Mouse (Mus musculus) liver, adult 2 months (tissue): ENCODE measurements around the gene Sytl2. TPM values are rescaled to one million over a fixed set of nuclear protein-coding genes. Genes with fewer than 3 reads are reported as not detected.

Experiments
- DNase-seq: peaks from one replicate; pipeline ENCODE4 v3.0.0-alpha.2; 2011; ENCODE audit warnings: low read depth, low spot score; ENCODE audit errors: extremely low read depth
- H3K27ac ChIP-seq: fragments of 200-500 bp; replicated peaks from 2 replicates; pipeline ENCODE4 v1.5.1; 2012; ENCODE audit warnings: low read depth, mild to moderate bottlenecking, control low read depth, inconsistent platforms, low read length; ENCODE audit not compliant: insufficient read depth
- H3K27me3 ChIP-seq: fragments of 200-500 bp; 2 replicates; pipeline ENCODE4 v1.6.1; 2012; ENCODE audit warnings: mild to moderate bottlenecking, moderate library complexity, low read length, inconsistent platforms; ENCODE audit not compliant: control insufficient read depth, insufficient read depth
- H3K36me3 ChIP-seq: fragments of 200-500 bp; 2 replicates; pipeline ENCODE4 v1.6.1; 2012; ENCODE audit warnings: low read length, inconsistent platforms; ENCODE audit not compliant: control insufficient read depth, insufficient read depth
- H3K4me1 ChIP-seq: fragments of 200-500 bp; 2 replicates; pipeline ENCODE4 v1.6.1; 2011; ENCODE audit warnings: low read length; ENCODE audit not compliant: control insufficient read depth, insufficient read depth
- H3K4me3 ChIP-seq: fragments of 200-500 bp; 2 replicates; pipeline ENCODE4 v1.5.1; 2011; ENCODE audit warnings: low read depth, mild to moderate bottlenecking, control low read depth, low read length, moderate library complexity; ENCODE audit not compliant: insufficient read depth
- H3K79me2 ChIP-seq: fragments of 200-500 bp; 2 replicates; pipeline ENCODE4 v1.6.1; 2012; ENCODE audit warnings: inconsistent platforms, mild to moderate bottlenecking, low read length, moderate library complexity; ENCODE audit not compliant: control insufficient read depth, insufficient read depth
- H3K9ac ChIP-seq: fragments of 200-500 bp; 2 replicates; pipeline ENCODE4 v1.6.1; 2012; ENCODE audit warnings: low read depth, mild to moderate bottlenecking, control low read depth, inconsistent platforms, low read length
- CTCF ChIP-seq: fragments of 200-500 bp; IDR thresholded peaks from 2 replicates; pipeline ENCODE4 v1.5.1; 2011; ENCODE audit warnings: low read depth, low read length, control low read depth
- POLR2A ChIP-seq: fragments of 200-500 bp; IDR thresholded peaks from 2 replicates; pipeline ENCODE4 v1.6.1; 2011; ENCODE audit warnings: low read length, control low read depth; ENCODE audit not compliant: insufficient read depth; ENCODE audit errors: extremely low read depth
- WGBS: fragments of 180-500 bp; shearing (Covaris S2); methylation state at CpG from one replicate; pipeline ENCODE4 v1.1.7; 2018; 5-methylcytosine and 5-hydroxymethylcytosine counted together
- polyA plus RNA-seq: library from polyadenylated mRNA; depleted of rRNA; stranded (reverse); fragments of >200 nt; gene quantifications from 2 replicates; pipeline ENCODE4 v1.2.3, GENCODE M21; 2012
- total RNA-seq: library from RNA; depleted of rRNA; stranded (reverse); fragments of >200 nt; gene quantifications from 2 replicates; pipeline ENCODE4 v1.2.3, GENCODE M21; 2014

The Sytl2 gene
- total and polyA plus RNA-seq, 2 experiments: 0.53 to 1.3 TPM

DNA sequence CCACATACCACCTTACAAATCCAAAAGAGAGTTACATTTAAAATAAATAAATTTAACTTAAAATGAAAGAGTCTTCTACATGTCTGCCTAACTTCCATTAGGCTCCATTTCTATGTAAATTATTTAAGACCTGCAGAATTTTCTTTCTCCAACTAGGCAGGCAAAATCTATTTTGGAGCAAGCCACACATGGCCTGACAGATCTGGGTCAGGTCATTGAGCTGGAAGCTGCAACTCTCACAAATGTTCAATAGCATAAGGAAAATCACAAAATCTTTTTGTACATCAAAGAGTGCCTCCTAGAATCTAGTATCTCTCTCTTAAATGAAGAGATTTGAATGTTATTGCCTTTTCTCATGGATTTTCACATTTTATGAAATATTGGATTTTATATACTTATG is 130.2 kb downstream of the Sytl2 start:
- Histone ChIP-seq H3K79me2 (no peaks in the 10 kb centered on the region), H3K27me3 (no peaks in the 10 kb centered on the region), H3K36me3 (no peaks in the 10 kb centered on the region), H3K4me1 (no peaks in the 10 kb centered on the region), H3K9ac (no peak overlapping the region), H3K4me3 (no peak overlapping the region), H3K27ac (no peak overlapping the region)
- TF ChIP-seq CTCF (no peak), POLR2A (no peak)
- no peak for DNase-seq

DNA sequence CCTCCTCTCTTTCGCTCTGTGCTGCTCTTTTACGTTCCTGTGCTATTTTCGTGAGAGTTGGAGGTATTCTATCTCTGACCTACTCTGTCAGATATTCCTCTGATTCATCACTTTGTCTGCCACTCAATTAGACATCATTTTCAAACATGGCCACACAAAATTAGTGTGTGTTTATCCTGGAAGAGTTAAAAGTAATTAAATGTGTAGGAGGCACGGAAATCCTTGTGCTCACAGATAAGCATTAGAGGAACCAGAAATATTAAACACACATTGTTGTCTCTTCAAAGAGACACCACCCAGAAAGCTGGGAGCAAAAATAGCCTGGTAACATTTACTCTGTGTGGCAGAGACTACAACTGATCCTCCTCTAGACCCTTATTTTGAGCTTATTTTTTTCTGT is 138.0 kb downstream of the Sytl2 start:
- Histone ChIP-seq H3K27ac (no peak overlapping the region), H3K27me3 (no peaks in the 10 kb centered on the region), H3K4me1 (peaks cover 4% of the 10 kb centered on the region; the same call in 1 of the 2 replicates), H3K79me2 (peaks cover 14% of the 10 kb centered on the region), H3K9ac (no peak overlapping the region), H3K36me3 (no peaks in the 10 kb centered on the region), H3K4me3 (no peak overlapping the region)
- no peak for DNase-seq
- TF ChIP-seq POLR2A (no peak), CTCF (no peak)
- 86% methylated on average over 4 of the region's 4 CpGs for WGBS

DNA sequence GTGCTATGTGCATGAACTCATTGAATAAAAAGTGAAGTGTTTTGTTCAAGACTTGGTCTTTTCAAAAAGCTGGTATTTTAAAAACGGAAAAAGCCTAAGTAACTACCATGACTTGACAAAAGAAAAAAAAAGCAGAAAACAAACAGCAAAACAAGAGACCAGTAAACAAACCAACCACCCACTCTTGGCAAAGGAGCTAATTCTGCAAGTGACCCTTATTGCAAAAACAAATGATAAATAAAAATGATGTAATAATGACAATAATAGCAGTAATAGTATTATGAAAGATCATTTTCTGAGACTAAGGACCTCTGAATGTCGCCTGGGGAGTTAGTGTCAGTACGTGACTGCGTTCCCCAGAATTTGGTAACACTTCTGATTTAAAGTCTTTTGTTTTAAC is 140.0 kb downstream of the Sytl2 start:
- Histone ChIP-seq H3K27me3 (no peaks in the 10 kb centered on the region), H3K36me3 (peaks cover 2% of the 10 kb centered on the region), H3K27ac (no peak overlapping the region), H3K4me3 (peak overlapping the region; percentile 5; the same call in 1 of the 2 replicates), H3K4me1 (peaks cover 6% of the 10 kb centered on the region; the same call in 1 of the 2 replicates), H3K9ac (0 out of 2 replicates have a peak overlapping the region, but pooled peaks have one; percentile 26), H3K79me2 (peaks cover 14% of the 10 kb centered on the region)
- DNase-seq: no peak
- no peak for TF ChIP-seq CTCF
- TF ChIP-seq POLR2A: no peak
- 11% methylated on average over 4 of the region's 4 CpGs for WGBS

DNA sequence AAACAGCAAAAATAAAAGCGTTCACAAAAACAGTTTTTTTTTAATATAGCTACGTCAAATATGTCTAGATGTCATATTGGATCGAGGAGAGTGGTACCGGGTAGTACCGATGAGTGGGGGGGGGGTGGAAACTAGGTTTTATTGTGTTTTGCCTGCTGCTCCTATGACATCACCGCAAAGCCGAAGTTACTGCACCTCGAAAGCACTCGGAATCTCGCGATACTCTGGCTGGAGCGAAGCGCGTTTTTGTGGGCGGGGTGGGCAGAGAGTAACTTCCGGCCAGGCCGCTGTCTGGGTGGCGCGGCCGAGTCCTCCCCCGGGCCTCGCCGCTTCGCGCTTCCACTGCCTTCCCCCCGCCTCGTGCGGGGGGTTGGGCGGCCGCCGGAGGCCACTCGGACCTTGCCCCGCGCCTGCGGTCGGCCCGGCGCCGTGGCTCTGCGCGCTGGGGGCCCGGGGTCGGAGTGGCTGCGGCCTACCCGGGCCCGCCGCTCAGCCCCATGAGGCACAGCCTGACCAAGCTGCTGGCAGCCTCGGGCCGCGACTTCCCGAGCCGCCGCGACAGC is 140.5 kb downstream of the Sytl2 start, which contains the start of gene Crebzf:
Crebzf (plus strand) TSS at position 212 of the 563 bp plus-strand sequence.
- Histone ChIP-seq H3K79me2 (peaks cover 14% of the 10 kb centered on the region), H3K4me3 (peak within 1 kb of the TSS; percentile 96), H3K27me3 (no peaks in the 10 kb centered on the region), H3K27ac (peak within 1 kb of the TSS; percentile 98), H3K9ac (peak within 1 kb of the TSS; percentile 98), H3K4me1 (peaks cover 8% of the 10 kb centered on the region; the same call in 1 of the 2 replicates), H3K36me3 (peaks cover 6% of the 10 kb centered on the region)
- under 1% methylated on average over 54 of the region's 54 CpGs for WGBS
- DNase-seq: peak; percentile 95
- TF ChIP-seq POLR2A: peak; percentile 83
- TF ChIP-seq CTCF: no peak

DNA sequence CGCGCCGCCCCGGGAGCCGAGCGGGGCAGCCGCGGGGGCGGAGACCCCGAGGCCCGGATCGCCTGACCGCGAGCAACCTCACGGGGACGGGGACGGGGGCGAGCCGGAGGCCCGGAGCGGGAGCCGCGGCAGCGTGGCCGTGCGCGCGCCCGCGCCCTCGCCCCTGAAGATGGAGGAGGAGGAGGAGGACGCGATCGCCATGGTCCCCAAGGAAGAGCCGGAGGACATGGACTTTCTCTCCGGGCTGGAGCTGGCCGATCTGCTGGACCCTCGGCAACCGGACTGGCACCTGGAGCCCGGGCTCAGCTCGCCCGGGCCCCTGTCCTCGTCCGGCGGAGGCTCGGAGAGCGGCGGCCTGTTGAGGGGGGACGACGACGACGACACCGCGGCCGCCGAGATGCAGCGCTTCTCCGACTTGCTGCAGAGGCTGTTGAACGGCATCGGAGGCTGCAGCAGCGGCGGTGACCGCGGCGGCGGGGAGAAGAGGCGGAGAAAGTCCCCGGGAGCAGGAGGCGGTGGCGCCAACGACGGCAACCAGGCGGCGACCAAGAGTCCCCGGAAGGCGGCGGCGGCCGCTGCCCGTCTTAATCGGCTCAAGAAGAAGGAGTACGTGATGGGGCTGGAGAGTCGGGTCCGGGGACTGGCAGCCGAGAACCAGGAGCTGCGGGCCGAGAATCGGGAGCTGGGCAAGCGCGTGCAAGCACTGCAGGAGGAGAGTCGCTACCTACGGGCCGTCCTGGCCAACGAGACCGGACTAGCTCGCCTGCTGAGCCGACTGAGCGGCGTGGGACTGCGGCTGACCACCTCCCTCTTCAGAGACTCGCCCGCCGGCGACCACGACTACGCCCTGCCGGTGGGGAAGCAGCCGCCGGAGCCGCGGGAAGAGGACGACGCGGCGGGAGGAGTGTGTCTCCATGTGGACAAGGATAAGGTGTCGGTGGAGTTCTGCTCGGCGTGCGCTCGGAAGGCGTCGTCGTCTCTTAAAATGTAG is 141.3 kb downstream of the Sytl2 start:
- WGBS: under 1% methylated on average over 112 of the region's 123 CpGs
- TF ChIP-seq POLR2A: 0 out of 2 replicates have a peak, but pooled peaks have one; percentile 10
- TF ChIP-seq CTCF: peak; percentile 53

More for the DNA sequence above, 141.3 kb downstream of the Sytl2 start:
- Histone ChIP-seq H3K79me2 (peaks cover 14% of the 10 kb centered on the region), H3K4me1 (peaks cover 11% of the 10 kb centered on the region; the same call in 1 of the 2 replicates), H3K36me3 (peaks cover 9% of the 10 kb centered on the region), H3K9ac (peak overlapping the region; percentile 98), H3K27ac (peak overlapping the region; percentile 98), H3K4me3 (peak overlapping the region; percentile 96), H3K27me3 (no peaks in the 10 kb centered on the region)
- no peak for DNase-seq
